Mouse (Mus musculus): Measurements from ENCODE around the gene Sf3a2. TPM values are rescaled to one million over a fixed set of nuclear protein-coding genes. Genes with fewer than 3 reads are reported as not detected.

The Sf3a2 gene
- total RNA-seq, 2 experiments from 2014 or later: 24.1 to 118 TPM

DNA sequence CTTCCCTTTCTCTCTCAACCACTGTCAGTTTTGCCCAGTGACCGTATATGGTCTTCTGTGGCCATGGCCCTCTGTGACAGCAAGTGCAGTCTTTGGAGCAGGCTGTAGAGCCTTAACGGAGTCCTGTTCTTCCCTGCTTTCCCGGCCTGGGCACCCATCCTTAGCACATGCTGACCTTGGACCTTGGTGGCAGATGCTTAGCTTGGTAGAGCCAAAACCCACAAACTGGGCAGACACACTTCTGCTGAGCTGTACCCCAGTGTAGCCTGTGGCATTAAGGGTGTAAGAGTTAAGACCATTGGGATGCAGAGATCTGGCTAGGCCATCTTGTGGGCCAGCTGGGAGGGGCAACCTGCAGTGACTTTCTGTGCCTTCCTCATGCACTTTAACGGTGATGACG, 24.2 kb upstream of the Sf3a2 start:
- no peak for ATAC-seq (replicated peaks; ENCODE audit: low FRiP score, low TSS enrichment, poor library complexity, severe bottlenecking)

DNA sequence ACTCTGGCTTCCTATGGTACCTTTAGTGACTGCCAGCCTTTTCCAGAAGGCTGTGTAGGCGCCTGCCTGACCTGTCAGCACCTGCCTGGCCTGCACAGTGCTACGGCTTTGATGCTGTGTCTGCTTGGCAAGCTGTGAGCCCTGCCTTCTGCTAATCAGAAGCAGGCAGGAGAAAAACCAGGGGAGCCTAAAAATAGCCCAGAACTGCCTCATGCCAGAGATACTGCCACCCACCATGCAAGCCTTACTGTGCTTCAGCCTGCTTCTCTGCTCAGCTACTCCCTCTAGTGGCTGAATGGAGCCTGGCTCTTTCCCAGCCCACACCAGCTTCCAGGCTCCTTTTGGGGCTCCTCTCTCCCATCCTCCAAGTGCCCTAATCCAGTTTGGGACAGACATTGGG, 23.4 kb upstream of the Sf3a2 start:
- ATAC-seq (replicated peaks; ENCODE audit: low FRiP score, low TSS enrichment, poor library complexity, severe bottlenecking): peak; percentile 97

DNA sequence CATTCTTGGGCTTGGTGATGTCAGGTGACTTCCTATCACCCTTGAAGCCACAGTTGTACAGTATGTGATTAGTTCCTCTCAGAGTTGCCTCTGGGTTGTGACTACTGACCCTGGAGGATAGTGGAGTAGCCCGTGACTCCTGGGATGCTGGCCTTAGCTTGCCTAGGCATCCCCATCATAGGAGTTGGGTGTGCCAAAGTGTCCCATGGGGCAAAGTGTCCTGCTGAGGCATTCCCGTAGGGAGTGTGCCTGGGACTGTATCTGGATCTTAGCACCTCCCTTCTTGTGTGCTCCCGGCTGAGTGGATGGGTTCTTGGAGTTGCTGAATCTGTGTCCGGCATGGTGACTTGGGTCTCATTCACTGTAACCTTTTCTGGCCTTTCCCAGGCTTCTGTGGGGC, 23.0 kb upstream of the Sf3a2 start:
- ATAC-seq (replicated peaks; ENCODE audit: low FRiP score, low TSS enrichment, poor library complexity, severe bottlenecking): peak; percentile 19

DNA sequence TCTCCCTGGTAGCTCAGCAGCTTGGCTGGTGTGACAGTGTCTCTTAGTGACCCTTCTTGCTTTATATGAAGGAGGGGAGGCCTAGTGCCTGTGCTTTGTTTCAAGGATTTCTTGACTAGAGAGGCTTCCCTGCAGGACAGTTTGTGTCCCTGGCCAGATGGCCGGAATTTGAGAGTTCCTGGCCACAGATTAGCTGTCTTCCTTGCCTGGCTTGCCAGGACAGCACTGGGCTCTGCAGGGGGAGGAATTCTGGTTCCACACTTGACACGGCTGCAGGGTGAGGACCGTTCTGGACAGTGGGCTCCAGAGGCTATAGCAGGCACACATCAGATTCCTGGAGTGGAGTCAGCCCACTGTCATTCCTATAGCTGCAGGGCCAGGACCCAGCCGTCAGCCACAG, 22.3 kb upstream of the Sf3a2 start:
- no peak for ATAC-seq (replicated peaks; ENCODE audit: low FRiP score, low TSS enrichment, poor library complexity, severe bottlenecking)

DNA sequence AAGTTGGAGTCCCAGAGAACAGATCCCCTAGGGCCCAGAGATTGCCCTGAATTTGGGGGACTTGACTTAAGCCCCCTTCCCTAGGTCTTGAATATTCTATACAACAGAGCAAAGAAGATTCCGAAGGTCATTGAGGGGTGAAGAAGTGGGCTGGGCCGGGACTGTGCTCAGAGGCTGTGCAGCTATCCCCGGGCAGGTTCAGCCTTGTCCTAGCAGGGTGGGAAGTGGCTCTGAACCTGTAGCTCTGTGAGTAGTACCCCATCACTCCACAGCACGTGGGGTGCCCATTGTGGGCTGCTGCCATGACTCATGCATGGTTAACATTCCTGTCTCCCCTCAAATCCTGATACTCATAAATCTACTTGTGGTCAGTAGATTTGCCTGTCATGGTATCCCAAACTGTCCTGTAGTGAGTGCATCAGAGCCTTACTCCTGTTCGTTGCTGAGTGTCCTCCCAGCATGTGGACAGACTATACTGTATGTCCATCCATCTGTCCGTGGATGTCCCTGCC, 21.6 kb upstream of the Sf3a2 start:
- no peak for ATAC-seq (replicated peaks; ENCODE audit: low FRiP score, low TSS enrichment, poor library complexity, severe bottlenecking)

DNA sequence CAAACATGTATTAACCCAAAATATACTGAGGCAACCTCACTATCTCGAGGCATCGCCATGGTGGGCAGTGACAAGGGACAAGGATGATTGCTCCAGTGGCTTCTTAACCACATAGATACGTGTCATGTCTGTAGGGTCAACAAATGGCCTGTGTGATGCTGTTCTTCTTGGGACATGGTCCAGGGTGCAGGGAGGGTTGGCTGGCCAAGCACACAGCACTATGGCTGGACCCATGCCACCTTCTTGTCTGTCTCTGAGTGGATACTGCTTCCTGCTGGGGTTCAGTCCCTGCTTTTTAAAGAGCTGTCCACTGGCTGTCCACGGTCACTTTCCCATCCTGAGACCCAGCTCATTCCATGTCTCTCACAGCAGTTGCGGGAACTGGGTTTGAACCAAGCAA, 20.9 kb upstream of the Sf3a2 start:
- no peak for ATAC-seq (replicated peaks; ENCODE audit: low FRiP score, low TSS enrichment, poor library complexity, severe bottlenecking)

DNA sequence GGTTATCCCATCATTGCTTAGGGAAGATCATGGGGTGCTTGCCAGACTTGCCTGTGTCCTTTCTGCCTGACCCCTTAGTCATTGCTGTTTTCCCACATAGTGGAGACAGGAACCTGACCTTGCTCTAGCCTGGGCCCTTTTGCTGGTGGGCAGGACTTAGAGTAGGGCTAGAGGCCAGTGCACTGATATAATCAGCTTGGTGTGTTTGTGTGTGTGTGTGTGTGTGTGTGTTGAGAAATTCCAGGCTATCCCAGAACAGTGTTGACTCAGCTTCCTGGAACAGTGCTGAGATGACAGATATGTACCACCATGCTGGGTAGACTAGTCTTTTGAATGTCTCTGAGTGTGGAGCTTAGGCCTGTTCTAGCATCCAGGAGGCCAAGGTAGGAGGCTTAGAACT, 18.4 kb upstream of the Sf3a2 start:
- no peak for ATAC-seq (replicated peaks; ENCODE audit: low FRiP score, low TSS enrichment, poor library complexity, severe bottlenecking)

DNA sequence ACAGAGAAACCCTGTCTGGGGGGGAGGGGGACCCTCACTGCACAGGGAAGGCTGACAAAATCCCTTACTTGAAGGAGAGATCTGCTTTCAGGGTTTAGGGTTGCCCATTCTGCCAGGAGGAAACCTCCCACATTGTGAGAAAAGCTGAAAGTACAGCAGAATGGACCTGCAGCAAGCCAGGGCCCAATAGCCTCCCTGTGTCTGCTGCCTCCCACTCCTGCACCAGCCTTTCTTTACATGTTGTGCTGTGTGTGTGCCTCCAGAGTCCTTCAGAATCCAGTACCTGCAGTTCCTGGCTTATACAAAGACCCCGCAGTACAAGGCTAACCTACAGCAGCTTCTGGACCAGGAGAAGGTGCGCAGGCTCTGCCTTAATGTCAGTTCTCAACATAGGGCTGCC, 13.7 kb upstream of the Sf3a2 start:
- no peak for ATAC-seq (replicated peaks; ENCODE audit: low FRiP score, low TSS enrichment, poor library complexity, severe bottlenecking)

DNA sequence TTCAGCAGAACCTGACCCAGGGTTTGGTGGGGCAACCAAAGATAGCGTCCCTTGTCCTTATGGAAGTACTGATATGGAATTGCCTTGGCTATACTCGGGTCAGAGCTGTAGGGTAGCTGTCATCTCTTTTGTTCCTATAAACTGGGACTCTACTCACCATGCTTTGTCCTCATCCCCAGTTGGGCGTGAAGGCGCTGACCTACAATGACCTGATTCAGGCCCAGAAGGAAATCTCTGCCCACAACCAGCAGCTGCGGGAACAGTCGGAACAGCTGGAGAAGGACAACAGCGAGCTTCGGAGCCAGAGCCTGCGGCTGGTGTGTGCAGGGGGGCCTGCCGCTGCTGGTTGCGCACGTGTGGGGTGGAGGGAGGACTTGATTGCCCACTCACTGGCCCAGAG, 13.1 kb upstream of the Sf3a2 start:
- no peak for ATAC-seq (replicated peaks; ENCODE audit: low FRiP score, low TSS enrichment, poor library complexity, severe bottlenecking)

DNA sequence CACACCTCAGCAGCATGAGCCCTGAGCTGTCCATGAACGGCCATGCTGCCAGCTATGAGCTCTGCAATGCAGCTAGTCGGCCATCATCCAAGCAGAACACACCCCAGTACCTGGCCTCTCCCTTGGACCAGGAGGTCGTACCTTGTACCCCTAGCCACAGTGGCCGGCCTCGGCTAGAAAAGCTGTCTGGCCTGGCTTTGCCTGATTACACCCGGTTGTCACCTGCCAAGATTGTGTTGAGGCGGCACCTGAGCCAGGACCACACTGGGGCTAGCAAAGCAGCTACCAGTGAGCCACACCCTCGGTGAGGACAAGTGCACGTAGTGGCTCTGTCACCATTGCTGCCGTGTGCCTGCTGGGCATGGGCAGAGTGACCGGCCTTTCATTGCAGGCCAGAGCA, 12.0 kb upstream of the Sf3a2 start:
- ATAC-seq (replicated peaks; ENCODE audit: low FRiP score, low TSS enrichment, poor library complexity, severe bottlenecking): no peak

DNA sequence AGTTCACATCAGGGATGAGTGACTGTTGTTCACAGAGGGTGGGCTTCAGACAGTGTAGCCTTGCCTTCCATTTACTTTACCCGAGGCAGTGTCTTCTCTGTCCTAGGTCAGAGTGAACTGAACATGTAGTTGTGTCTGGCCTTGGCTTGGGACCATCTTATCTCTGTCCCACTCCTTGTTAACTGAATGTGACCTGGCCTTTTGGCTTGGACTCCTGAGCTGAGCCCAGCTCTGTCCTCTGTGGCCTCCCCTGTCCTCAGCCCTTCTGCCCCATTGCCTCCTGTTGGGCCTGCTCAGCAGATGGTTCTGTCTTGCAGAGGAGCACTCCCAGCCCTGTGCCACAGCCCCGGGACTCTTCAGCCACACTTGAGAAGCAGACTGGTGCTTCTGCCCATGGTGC, 10.5 kb upstream of the Sf3a2 start:
- ATAC-seq (replicated peaks; ENCODE audit: low FRiP score, low TSS enrichment, poor library complexity, severe bottlenecking): no peak

DNA sequence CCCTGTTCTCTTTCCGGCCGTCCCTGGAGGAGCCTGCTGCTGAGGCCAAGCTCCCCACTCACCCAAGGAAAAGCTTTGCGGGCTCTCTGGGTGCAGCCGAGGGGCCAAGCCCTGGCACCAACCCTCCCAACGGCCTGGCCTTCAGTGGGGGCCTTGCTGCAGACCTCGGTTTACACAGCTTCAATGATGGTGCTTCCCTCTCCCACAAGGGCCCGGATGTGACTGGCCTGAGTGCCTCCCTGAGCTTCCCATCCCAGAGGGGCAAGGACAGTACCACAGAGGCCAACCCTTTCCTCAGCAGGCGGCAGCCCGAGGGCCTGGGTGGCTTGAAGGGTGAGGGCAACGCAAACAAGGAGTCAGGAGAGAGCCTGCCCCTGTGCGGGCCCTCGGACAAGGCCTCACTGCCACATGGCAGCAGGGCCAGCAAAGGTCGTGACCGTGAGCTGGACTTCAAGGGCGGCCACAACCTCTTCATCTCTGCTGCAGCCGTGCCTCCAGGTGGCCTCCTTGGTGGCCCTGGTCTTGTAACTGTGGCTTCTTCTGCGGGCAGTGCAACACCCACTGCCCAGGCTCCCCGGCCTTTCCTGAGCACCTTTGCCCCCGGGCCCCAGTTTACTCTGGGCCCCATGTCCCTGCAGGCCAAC, 7.1 kb upstream of the Sf3a2 start:
- no peak for ATAC-seq (replicated peaks; ENCODE audit: low FRiP score, low TSS enrichment, poor library complexity, severe bottlenecking)

DNA sequence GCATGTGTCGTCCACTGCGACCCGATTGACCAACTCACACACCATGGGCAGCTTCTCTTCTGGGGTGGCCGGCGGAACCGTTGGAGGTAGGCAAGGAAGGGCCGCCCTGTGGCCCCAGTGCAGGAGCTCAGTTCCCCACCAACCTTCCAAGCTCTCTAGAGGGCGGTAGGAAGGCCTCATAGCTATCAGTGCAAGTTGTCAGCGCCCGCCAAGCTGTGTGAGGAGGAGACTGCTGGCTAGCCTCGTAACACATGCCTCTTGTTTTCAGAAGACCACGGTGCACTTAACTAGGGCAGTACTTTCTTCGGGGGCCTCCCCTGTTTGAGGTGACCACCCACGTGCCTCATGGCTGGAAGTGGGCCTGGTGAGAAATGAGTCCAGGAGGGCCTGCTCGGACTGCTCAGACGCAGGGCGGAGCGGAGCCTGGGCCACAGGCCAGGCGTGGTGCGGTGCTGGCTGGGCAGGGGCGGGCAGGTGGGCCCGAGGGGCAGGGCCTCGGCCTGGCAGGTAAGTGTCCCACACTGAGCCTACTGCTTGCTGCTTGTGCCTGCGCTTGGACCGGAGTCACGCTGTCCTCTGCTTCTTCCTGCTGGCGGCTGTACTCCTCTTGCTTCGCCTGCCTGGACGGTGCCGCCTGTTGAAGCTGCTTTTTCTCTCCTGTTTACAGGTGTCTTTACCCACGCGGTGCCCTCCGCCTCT, 6.4 kb upstream of the Sf3a2 start:
- ATAC-seq (replicated peaks; ENCODE audit: low FRiP score, low TSS enrichment, poor library complexity, severe bottlenecking): no peak

DNA sequence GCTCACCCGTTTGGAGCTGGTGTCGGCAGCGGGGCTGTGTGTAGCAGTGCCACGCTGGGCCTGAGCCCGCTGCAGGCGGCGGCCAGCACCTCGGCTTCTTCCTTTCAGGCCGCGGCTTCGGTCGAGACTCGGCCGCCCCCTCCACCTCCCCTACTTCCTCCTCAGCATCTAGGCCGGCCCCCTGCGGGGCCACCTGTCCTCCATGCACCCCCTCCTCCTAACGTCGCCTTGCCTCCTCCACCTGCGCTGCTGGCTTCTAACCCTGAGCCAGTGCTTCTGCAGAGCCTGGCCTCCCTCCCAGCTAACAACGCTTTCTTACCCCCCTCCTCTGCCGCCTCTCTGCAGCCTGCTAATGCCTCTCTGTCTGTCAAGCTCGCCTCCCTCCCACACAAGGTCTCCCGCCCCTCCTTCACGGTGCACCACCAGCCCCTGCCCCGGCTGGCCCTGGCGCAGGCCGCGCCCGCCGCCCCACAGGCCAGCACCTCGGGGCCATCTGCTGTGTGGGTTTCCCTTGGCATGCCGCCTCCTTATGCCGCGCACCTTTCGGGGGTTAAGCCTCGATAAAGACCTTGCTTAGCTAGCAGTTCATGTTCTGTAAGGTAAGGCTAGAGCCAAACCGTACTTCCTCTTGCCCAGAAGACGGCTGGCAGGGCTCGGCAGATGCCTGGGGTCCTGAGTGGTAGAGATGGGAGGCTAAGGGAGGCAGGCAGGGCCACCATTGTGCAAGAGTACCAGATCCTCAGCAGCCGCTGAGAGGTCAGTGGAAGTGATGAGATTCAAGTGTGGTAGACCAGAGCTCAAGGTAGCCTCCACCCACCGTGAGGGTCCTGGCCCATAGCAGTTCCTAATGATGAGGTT, 5.6 kb upstream of the Sf3a2 start:
- ATAC-seq (replicated peaks; ENCODE audit: low FRiP score, low TSS enrichment, poor library complexity, severe bottlenecking): no peak

DNA sequence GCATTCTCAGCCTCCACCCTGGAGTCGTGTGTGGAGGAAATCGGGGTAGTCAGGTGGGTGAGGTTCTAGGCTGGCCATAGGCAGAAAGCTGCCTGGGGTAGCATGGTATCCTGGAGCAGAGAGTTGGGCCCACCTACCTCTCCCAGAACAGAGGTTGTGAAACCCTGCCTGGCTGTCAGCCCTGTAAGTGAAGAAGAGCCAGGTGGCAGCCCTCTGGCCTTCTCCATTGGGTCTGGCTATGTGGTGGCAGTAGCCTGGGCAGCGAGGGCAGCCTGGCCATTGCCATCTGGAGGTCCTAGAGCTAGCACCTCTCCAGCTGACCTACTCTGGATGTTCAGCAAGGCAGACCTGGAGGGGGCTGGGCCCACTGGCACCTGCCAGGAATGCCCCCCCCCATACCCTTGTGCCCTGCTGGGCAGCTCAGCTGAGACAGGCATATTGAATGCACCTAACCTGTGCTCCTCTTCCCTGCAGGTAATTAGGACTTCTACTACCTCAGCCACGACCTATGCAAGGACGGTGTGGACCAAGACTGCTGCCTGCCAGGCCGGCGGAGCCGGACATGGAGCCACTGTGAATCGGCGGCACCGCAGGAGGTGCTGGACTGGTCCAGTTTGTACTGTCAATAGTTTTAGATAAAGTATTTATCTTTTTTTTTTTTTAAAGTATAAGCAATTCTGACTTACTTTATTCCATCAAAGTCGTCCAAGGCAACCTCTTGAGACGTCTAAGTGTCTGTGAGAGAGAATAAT, 4.8 kb upstream of the Sf3a2 start:
- no peak for ATAC-seq (replicated peaks; ENCODE audit: low FRiP score, low TSS enrichment, poor library complexity, severe bottlenecking)

DNA sequence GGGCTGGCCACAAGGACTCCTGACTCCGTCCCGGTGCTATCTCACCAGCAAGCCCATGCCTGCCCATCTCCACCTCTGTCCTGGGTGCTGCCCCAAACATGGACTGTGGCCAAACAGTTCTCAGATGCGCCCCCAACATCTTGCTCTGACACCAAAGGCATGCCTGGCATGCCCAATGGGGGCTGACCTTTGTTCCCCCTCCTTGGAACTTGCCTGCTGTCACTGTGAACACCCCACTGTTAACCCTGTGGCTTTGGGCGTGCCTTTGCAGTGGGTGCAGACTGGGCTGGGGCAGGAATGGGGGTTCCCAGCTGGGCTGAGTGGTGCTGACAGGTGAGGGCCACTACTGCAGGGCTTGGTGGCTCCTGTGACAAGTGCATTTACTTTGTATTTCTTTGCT, 4.2 kb upstream of the Sf3a2 start:
- ATAC-seq (replicated peaks; ENCODE audit: low FRiP score, low TSS enrichment, poor library complexity, severe bottlenecking): no peak

DNA sequence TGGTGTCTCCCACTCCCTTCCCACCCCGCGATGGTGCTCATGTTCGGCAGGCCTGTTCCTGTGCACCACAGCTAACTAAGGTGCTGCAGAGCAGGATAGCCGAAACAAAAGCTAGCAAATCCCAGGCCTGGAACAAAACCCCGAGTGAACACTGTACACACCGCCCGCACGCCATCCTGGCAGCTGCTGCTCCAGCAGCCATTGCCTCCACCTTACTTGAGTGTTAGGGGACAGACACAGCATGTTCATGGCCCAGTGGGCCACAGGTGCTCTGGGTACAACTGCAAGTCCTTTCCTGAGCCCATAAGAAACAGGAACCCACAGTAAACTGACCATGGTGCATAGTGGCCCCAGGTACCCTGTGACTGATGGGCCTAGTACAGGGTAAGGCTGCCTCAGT, 3.2 kb upstream of the Sf3a2 start:
- ATAC-seq (replicated peaks; ENCODE audit: low FRiP score, low TSS enrichment, poor library complexity, severe bottlenecking): no peak

DNA sequence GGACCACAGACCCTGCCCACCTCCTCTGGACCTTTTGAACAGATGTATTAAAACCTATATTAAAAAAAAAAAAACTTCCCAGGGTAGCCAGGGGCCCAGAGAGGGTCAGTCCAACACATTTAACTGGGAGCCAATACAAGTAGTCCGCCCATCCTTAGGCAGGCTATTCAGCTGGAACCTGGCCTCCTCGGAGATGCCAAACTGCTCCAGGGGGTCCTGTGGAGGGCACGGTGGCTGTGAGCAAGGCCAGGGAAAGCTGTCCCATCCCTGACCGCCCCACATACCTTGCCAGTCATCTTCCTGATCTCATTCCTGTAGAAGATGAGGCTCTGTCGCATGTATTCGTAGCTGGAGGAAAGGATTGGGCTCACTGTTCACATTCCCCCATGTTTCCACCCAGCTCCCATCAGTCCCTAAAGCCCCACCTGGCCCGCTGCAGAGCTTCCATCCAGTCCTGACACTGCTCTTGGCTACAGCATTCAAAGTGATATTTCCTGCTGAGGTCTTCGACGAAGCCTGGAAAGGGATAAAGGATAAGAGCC, 1.6 kb upstream of the Sf3a2 start:
- ATAC-seq (replicated peaks; ENCODE audit: low FRiP score, low TSS enrichment, poor library complexity, severe bottlenecking): no peak

Measured in megakaryocyte-erythroid progenitor cell, adult 5-6 weeks (primary cell).